Mouse (Mus musculus) embryonic facial prominence, embryonic 10.5 days (tissue): ENCODE measurements around the gene Odf4. TPM values are rescaled to one million over a fixed set of nuclear protein-coding genes. Genes with fewer than 3 reads are reported as not detected.

Source experiments
- DNase-seq: peaks from one replicate; pipeline ENCODE4 v3.0.0-alpha.2; 2017; ENCODE audit warnings: low spot score
- H3K27ac ChIP-seq: fragments of 300-500 bp; sonication (generic); replicated peaks from 2 replicates; pipeline ENCODE4 v1.5.1; 2016; ENCODE audit warnings: mild to moderate bottlenecking
- H3K27me3 ChIP-seq: fragments of 300-500 bp; sonication (generic); replicated peaks from 2 replicates; pipeline ENCODE4 v1.6.1; 2016; ENCODE audit warnings: low read depth, mild to moderate bottlenecking; ENCODE audit not compliant: poor library complexity, severe bottlenecking
- H3K36me3 ChIP-seq: fragments of 300-500 bp; sonication (generic); replicated peaks from 2 replicates; pipeline ENCODE4 v1.6.1; 2016; ENCODE audit warnings: mild to moderate bottlenecking, moderate library complexity
- H3K4me1 ChIP-seq: fragments of 300-500 bp; sonication (generic); 2 replicates; pipeline ENCODE4 v1.6.1; 2016
- H3K4me3 ChIP-seq: fragments of 300-500 bp; sonication (generic); 2 replicates; pipeline ENCODE4 v1.5.1; 2016; ENCODE audit warnings: mild to moderate bottlenecking, moderate library complexity
- H3K9me3 ChIP-seq: fragments of 300-500 bp; sonication (generic); 2 replicates; pipeline ENCODE4 v1.6.1; 2016; ENCODE audit warnings: mild to moderate bottlenecking
- WGBS: fragments of 180-500 bp; shearing (Covaris S2); methylation state at CpG from one replicate; pipeline ENCODE4 v1.1.7; 2016; 5-methylcytosine and 5-hydroxymethylcytosine counted together
- polyA plus RNA-seq: library from polyadenylated mRNA; unstranded; fragments of >200 nt; fragmentation: Nextera tagmentation; extraction: Ambion mirVana; gene quantifications from 2 replicates; pipeline ENCODE4 v1.2.1, GENCODE M21; 2016

Odf4 gene
- polyA plus RNA-seq, 1 experiment from 2014 or later: not detected

GRCm38 (mm10) chr11:68878811-68879210 lies 48.1 kb downstream of the Odf4 start:
- Histone ChIP-seq H3K36me3 (no peaks in the 10 kb centered on the region), H3K4me1 (peaks cover 4% of the 10 kb centered on the region; the same call in 1 of the 2 replicates), H3K27ac (no peak overlapping the region), H3K4me3 (no peak overlapping the region), H3K9me3 (no peaks in the 10 kb centered on the region), H3K27me3 (no peaks in the 10 kb centered on the region; the same call in 1 of the 2 replicates)
- DNase-seq: no peak
- 85% methylated on average over 5 of the region's 5 CpGs for WGBS

- no peaks in the 10 kb centered on the region for H3K27me3 ChIP-seq
- H3K27ac ChIP-seq: no peak overlapping the region
- no peak overlapping the region for H3K4me3 ChIP-seq
- H3K36me3 ChIP-seq: no peaks in the 10 kb centered on the region
- 0% methylated on average over 2 of the region's 2 CpGs for WGBS
- H3K9me3 ChIP-seq: no peaks in the 10 kb centered on the region
- peaks cover 7% of the 10 kb centered on the region for H3K4me1 ChIP-seq
- DNase-seq: peak; percentile 63
Observed at GRCm38 (mm10) chr11:68874841-68875240, 52.0 kb downstream of the Odf4 start.

Other genes with a start within 250 kb of the Odf4 start
- gene Myh10, start 235.5 kb downstream of the Odf4 start, polyA plus RNA-seq: 161 and 164 TPM in 2 replicates
- 56.5 and 57.4 TPM in 2 replicates for gene Ndel1, start 55.2 kb downstream of the Odf4 start, polyA plus RNA-seq
- not detected in 2 replicates for gene Rnf222, start 38.5 kb downstream of the Odf4 start, polyA plus RNA-seq
- gene Rpl26, start 25.5 kb downstream of the Odf4 start, polyA plus RNA-seq: 1,085 and 1,128 TPM in 2 replicates
- 8.9 and 9.2 TPM in 2 replicates for gene Arhgef15, start 30.4 kb upstream of the Odf4 start, polyA plus RNA-seq
- gene Slc25a35, start 41.0 kb upstream of the Odf4 start, polyA plus RNA-seq: 2.4 and 2.7 TPM in 2 replicates
- 87.7 and 93.0 TPM in 2 replicates for gene Rangrf, start 48.1 kb upstream of the Odf4 start, polyA plus RNA-seq
- 70.1 and 71.9 TPM in 2 replicates for gene Pfas, start 81.4 kb upstream of the Odf4 start, polyA plus RNA-seq
- 100 and 103 TPM in 2 replicates for gene Ctc1, start 88.8 kb upstream of the Odf4 start, polyA plus RNA-seq
- 215 and 218 TPM in 2 replicates for gene Aurkb, start 118.6 kb upstream of the Odf4 start, polyA plus RNA-seq
- 5.3 and 5.9 TPM in 2 replicates for gene Borcs6, start 132.6 kb upstream of the Odf4 start, polyA plus RNA-seq
- gene Tmem107, start 143.7 kb upstream of the Odf4 start, polyA plus RNA-seq: 41.0 and 44.5 TPM in 2 replicates
- gene Vamp2, start 161.4 kb upstream of the Odf4 start, polyA plus RNA-seq: 60.9 and 70.0 TPM in 2 replicates
- gene Per1, start 168.1 kb upstream of the Odf4 start, polyA plus RNA-seq: 6.1 and 7.3 TPM in 2 replicates
- 0.16 and 0.36 TPM in 2 replicates for gene Hes7, start 193.3 kb upstream of the Odf4 start, polyA plus RNA-seq
- gene 9130213A22Rik, start 195.5 kb upstream of the Odf4 start, polyA plus RNA-seq: 0.12 TPM in 1 of 2 replicates, not detected in the other
- gene Aloxe3, start 198.8 kb upstream of the Odf4 start, polyA plus RNA-seq: 0.04 and 0.19 TPM in 2 replicates
- 0.27 TPM in 1 of 2 replicates, not detected in the other for gene Alox12b, start 229.9 kb upstream of the Odf4 start, polyA plus RNA-seq